Mouse (Mus musculus) kidney, adult 2 months (tissue): ENCODE measurements around the gene Tgm2.

ENCODE experiments used
- CTCF ChIP-seq: fragments of 200-500 bp; conservative IDR thresholded peaks from 2 replicates; pipeline ENCODE4 v1.5.1; 2011; ENCODE audit warnings: low read depth, mild to moderate bottlenecking, control low read depth, low read length, moderate library complexity, mixed read lengths; ENCODE audit not compliant: insufficient read depth, insufficient read length
- POLR2A ChIP-seq: fragments of 200-500 bp; IDR thresholded peaks from one replicate; pipeline ENCODE4 v1.6.1; 2011; ENCODE audit warnings: low read depth, low read length, control low read depth

DNA sequence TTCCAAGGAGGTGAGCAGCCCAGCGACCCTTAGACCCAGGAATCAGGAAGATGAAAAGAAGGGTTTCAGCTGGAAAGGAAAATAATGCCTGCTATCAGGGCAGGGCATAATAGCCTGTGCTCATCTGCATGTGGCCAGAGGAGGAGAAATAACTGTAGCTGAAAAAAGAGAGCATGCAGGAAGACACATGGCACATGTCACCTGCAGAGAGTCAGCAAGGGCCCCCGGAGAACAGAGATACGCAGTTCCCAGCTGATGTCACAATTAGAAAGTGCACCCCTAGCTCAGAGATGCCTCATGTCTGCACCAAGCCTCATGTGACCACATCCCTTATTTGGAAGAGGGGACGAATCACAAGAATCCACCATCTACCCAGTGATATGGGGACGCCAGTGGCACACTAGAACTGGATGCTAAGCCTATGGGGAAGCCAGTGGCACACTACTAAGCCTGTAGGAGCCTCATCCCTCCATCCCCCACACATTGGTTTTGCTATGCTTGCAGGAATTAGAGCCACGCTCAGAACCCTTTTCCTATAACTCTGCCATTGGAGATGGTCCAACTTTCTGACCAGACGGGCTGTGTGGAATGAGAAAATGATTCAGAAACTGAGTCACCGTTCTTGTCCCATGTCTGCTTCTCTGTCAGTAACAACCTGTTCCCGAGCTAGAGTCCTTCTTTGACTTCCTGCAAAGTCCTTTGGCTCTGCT, 21.4 kb upstream of the Tgm2 start:
- TF ChIP-seq CTCF (no peak), POLR2A (no peak)
